Mouse (Mus musculus): Measurements from ENCODE around the gene Ptprc. TPM values are rescaled to one million over a fixed set of nuclear protein-coding genes. Genes with fewer than 3 reads are reported as not detected.
A peak's percentile ranks its signal among the peaks of the same experiment; 100 is the strongest.

Ptprc gene
- polyA plus RNA-seq, 1 experiment: 17.3 TPM

DNA sequence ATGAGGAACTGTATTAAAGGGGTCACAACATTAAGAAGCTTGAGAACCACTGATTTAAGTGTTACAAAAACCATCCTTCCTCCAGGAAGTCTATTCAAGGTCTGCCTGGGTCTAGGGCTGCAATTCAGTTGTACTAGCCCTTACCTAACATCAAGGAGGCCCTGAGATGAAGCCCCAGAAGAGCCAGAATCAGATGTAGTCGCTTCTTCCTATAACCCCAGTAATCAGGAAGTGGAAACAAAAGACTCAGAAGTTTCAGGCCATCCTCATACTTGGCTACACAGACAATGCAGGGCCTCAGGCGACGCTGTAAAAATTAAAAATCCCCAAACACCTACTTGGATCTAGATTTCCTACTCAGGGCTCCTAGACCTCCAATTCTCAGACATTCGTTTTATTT, 37.8 kb downstream of the Ptprc start:
- WGBS: 84% methylated on average over 4 of the region's 4 CpGs
- Histone ChIP-seq H3K4me3 (ENCODE audit: insufficient read depth, low read depth, low read length) (no peak overlapping the region), H3K27ac (ENCODE audit: insufficient read depth, low read depth, low read length) (no peak overlapping the region), H3K4me1 (ENCODE audit: control insufficient read depth, insufficient read depth, low read length) (no peaks in the 10 kb centered on the region), H3K27me3 (replicated peaks; ENCODE audit: control insufficient read depth, insufficient read depth, low read length) (no peaks in the 10 kb centered on the region), H3K36me3 (ENCODE audit: control insufficient read depth, insufficient read depth, low read length) (no peaks in the 10 kb centered on the region)
- no peak for TF ChIP-seq CTCF (conservative IDR thresholded peaks at IDR 0.05; ENCODE audit: insufficient read depth, insufficient read length, low read depth, low read length)
- TF ChIP-seq POLR2A (IDR thresholded peaks at IDR 0.05; ENCODE audit: low read depth, low read length): no peak
- DNase-seq: no peak

DNA sequence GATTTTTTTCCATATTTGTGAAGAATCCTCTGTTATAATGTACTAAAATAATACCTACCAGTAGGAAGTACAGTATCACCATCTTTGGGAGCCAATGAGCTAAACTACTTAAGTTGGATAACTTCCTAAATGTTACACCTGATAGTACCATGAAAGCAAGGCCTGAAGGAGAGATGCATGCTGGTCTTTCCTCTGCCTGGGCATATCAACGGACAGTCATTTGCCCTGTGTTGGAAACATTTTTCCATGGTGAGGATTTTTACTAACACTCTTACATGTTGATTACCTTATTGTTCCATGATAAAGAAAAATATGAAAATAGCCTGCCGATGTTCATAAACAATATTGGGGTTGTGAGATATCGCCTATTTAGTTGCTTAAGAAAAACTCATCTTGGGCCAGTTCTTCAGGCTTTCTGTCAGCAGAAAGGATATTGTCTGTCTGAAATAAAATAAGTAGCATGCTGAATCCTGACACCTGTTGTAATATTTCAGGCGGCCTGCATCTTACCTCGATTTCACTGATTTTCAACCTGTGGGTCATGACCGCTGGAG, 38.4 kb downstream of the Ptprc start:
- H3K4me3 ChIP-seq (ENCODE audit: insufficient read depth, low read depth, low read length): no peak overlapping the region
- H3K27ac ChIP-seq (ENCODE audit: insufficient read depth, low read depth, low read length): no peak overlapping the region
- H3K27me3 ChIP-seq (replicated peaks; ENCODE audit: control insufficient read depth, insufficient read depth, low read length): no peaks in the 10 kb centered on the region
- no peak for DNase-seq
- TF ChIP-seq CTCF (conservative IDR thresholded peaks at IDR 0.05; ENCODE audit: insufficient read depth, insufficient read length, low read depth, low read length) (no peak), POLR2A (IDR thresholded peaks at IDR 0.05; ENCODE audit: low read depth, low read length) (no peak)
- WGBS: 93% methylated on average over 6 of the region's 6 CpGs
- no peaks in the 10 kb centered on the region for H3K36me3 ChIP-seq (ENCODE audit: control insufficient read depth, insufficient read depth, low read length)
- no peaks in the 10 kb centered on the region for H3K4me1 ChIP-seq (ENCODE audit: control insufficient read depth, insufficient read depth, low read length)

DNA sequence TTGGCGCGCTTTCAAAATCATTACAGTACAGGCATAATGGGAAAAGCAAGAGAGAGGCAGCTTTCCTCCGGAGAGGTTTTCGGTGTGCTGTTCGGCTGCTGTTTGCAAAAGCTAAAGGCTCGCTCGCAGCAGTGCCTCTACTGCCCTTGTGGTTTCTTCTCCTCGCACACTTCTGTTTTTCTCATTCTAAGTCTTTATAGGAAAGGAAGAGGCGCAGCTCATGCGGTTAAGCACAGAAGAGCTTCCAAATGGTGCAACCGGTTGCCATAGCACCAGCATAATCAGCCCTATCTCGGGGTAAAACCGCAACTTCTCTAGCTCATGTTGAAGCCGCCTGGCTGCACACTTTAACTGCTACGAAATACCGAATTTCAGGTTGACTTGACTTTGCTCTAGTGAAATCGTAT, 39.1 kb downstream of the Ptprc start:
- DNase-seq: peak; percentile 57
- Histone ChIP-seq H3K27me3 (replicated peaks; ENCODE audit: control insufficient read depth, insufficient read depth, low read length) (no peaks in the 10 kb centered on the region), H3K4me3 (ENCODE audit: insufficient read depth, low read depth, low read length) (no peak overlapping the region), H3K4me1 (ENCODE audit: control insufficient read depth, insufficient read depth, low read length) (no peaks in the 10 kb centered on the region), H3K27ac (ENCODE audit: insufficient read depth, low read depth, low read length) (no peak overlapping the region), H3K36me3 (ENCODE audit: control insufficient read depth, insufficient read depth, low read length) (no peaks in the 10 kb centered on the region)
- 42% methylated on average over 17 of the region's 17 CpGs for WGBS
- no peak for TF ChIP-seq CTCF (conservative IDR thresholded peaks at IDR 0.05; ENCODE audit: insufficient read depth, insufficient read length, low read depth, low read length)
- no peak for TF ChIP-seq POLR2A (IDR thresholded peaks at IDR 0.05; ENCODE audit: low read depth, low read length)

DNA sequence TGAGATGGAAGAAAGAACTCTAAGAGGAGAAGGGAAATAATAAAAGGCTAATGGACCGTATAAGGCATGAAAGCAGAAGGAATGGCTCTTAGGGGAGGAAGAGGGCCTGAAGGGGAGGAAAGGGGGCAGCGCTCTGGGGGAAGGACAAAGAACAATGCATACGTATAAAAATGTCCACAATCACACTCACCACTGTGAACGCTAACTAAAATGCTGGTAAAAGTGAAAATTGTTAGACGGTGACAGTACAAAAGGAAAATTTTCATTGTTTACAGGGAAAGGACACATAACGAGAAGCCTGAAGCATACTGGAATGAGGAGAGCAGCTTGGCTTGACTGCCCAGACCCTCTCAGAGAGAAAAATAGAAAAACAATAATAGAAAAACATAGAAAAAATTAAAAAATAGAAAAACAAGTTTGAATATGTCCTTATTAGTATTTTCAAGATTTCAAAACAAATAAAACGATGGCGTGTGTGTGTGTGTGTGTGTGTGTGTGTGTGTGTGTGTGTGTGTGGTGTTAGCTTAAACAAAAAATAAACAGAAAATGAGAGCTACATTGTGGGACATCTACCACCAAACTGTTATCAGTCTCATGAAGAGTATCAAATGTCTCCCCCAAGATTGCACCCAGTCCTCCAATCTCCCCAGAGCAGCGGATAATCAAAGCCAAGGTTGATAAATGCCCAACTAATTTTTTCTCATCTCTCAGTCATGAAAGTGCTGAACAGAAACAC, 39.7 kb downstream of the Ptprc start:
- Histone ChIP-seq H3K36me3 (ENCODE audit: control insufficient read depth, insufficient read depth, low read length) (no peaks in the 10 kb centered on the region), H3K27ac (ENCODE audit: insufficient read depth, low read depth, low read length) (no peak overlapping the region), H3K27me3 (replicated peaks; ENCODE audit: control insufficient read depth, insufficient read depth, low read length) (no peaks in the 10 kb centered on the region), H3K4me1 (ENCODE audit: control insufficient read depth, insufficient read depth, low read length) (no peaks in the 10 kb centered on the region), H3K4me3 (ENCODE audit: insufficient read depth, low read depth, low read length) (no peak overlapping the region)
- WGBS: 70% methylated on average over 9 of the region's 9 CpGs
- DNase-seq: no peak
- TF ChIP-seq CTCF (conservative IDR thresholded peaks at IDR 0.05; ENCODE audit: insufficient read depth, insufficient read length, low read depth, low read length) (no peak), POLR2A (IDR thresholded peaks at IDR 0.05; ENCODE audit: low read depth, low read length) (no peak)

DNA sequence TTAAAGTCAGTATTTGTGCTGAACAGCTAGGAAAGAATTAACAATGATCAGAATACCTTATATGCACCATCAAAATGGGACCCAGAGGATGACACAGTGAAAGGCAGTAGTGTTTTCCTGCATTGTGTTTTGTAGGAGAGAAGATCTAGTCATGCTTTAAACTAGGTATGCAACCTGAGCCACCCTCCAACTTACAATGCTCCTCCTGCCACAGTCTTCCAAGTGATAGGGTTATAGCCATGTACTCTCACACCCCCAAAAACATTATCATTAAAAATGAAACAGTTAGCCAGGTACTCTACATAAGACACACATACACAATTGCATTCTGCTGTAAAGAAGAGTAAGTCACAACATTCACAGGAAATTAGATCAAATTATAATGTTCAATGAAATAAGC, 40.4 kb downstream of the Ptprc start:
- Histone ChIP-seq H3K4me3 (ENCODE audit: insufficient read depth, low read depth, low read length) (no peak overlapping the region), H3K27me3 (replicated peaks; ENCODE audit: control insufficient read depth, insufficient read depth, low read length) (no peaks in the 10 kb centered on the region), H3K4me1 (ENCODE audit: control insufficient read depth, insufficient read depth, low read length) (no peaks in the 10 kb centered on the region), H3K27ac (ENCODE audit: insufficient read depth, low read depth, low read length) (no peak overlapping the region), H3K36me3 (ENCODE audit: control insufficient read depth, insufficient read depth, low read length) (no peaks in the 10 kb centered on the region)
- DNase-seq: no peak
- TF ChIP-seq POLR2A (IDR thresholded peaks at IDR 0.05; ENCODE audit: low read depth, low read length) (no peak), CTCF (conservative IDR thresholded peaks at IDR 0.05; ENCODE audit: insufficient read depth, insufficient read length, low read depth, low read length) (no peak)

DNA sequence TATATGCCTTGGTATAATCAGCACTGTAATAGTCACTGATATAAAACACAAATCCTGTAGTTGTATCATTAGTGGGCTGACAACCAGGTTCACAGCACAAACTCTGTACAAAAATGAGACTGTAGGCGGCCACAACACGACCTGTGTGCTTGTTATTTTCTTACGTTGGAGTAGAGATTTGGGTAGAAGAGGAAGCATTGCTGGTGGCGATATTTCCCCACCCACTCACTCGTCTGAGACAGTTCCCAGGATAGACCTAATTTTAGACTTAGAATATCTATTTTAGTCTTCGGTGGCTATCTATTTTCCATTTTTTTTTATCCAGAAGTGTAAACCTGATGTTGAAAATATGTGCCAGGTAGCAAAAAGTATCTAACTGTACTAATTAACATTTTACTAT, 41.2 kb downstream of the Ptprc start:
- H3K4me1 ChIP-seq (ENCODE audit: control insufficient read depth, insufficient read depth, low read length): no peaks in the 10 kb centered on the region
- no peak for DNase-seq
- no peak overlapping the region for H3K27ac ChIP-seq (ENCODE audit: insufficient read depth, low read depth, low read length)
- TF ChIP-seq CTCF (conservative IDR thresholded peaks at IDR 0.05; ENCODE audit: insufficient read depth, insufficient read length, low read depth, low read length) (no peak), POLR2A (IDR thresholded peaks at IDR 0.05; ENCODE audit: low read depth, low read length) (no peak)
- no peaks in the 10 kb centered on the region for H3K27me3 ChIP-seq (replicated peaks; ENCODE audit: control insufficient read depth, insufficient read depth, low read length)
- 82% methylated on average over 6 of the region's 6 CpGs for WGBS
- H3K36me3 ChIP-seq (ENCODE audit: control insufficient read depth, insufficient read depth, low read length): no peaks in the 10 kb centered on the region
- no peak overlapping the region for H3K4me3 ChIP-seq (ENCODE audit: insufficient read depth, low read depth, low read length)

DNA sequence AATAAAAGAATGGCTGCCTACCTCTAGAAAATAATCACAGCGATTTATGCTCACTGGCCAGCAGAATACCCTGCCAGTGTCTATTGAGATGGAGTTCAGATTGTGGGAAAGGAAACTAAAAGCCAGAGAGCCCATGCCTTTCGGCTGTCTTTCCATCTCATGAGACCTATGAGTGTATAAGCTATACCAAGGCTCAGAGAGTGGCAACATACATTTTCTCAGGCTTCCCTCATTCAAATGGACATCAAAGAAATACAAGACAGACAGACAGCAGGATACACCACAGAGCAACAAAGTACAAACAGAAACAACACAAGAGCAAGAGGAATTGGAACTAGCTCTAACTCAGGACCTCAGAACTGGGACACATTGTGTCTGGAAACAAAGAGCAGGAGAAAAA, 43.8 kb downstream of the Ptprc start:
- Histone ChIP-seq H3K4me3 (ENCODE audit: insufficient read depth, low read depth, low read length) (no peak overlapping the region), H3K27ac (ENCODE audit: insufficient read depth, low read depth, low read length) (no peak overlapping the region), H3K36me3 (ENCODE audit: control insufficient read depth, insufficient read depth, low read length) (no peaks in the 10 kb centered on the region), H3K27me3 (replicated peaks; ENCODE audit: control insufficient read depth, insufficient read depth, low read length) (no peaks in the 10 kb centered on the region), H3K4me1 (ENCODE audit: control insufficient read depth, insufficient read depth, low read length) (no peaks in the 10 kb centered on the region)
- TF ChIP-seq CTCF (conservative IDR thresholded peaks at IDR 0.05; ENCODE audit: insufficient read depth, insufficient read length, low read depth, low read length) (no peak), POLR2A (IDR thresholded peaks at IDR 0.05; ENCODE audit: low read depth, low read length) (no peak)
- DNase-seq: no peak
- 88% methylated on average over 2 of the region's 2 CpGs for WGBS

All from kidney, adult 2 months (tissue).